Mouse (Mus musculus) MEL (cell line): ENCODE measurements around the gene Fbxw4. TPM values are rescaled to one million over a fixed set of nuclear protein-coding genes. Genes with fewer than 3 reads are reported as not detected.

Experiments used
- DNase-seq: peaks from one replicate; pipeline ENCODE4 v3.0.0; 2011; ENCODE audit warnings: low read depth, low spot score
- H3K27ac ChIP-seq: 2 replicates; pipeline ENCODE4 v1.5.1; 2012; ENCODE audit warnings: low read depth, mild to moderate bottlenecking, control low read depth, low read length, moderate library complexity; ENCODE audit not compliant: control insufficient read depth
- H3K27me3 ChIP-seq, 2 experiments: fragments of 150-350 bp in 1 of 2; sonication (generic) in 1 of 2; 2 replicates each; pipeline ENCODE4 v1.6.1; 2012; ENCODE audit warnings: low read length in 2 of 2, mild to moderate bottlenecking in 2 of 2, improper control_type of control experiment in 1 of 2, moderate library complexity in 1 of 2; ENCODE audit not compliant: insufficient read depth in 2 of 2, control insufficient read depth in 1 of 2
- H3K36me3 ChIP-seq, 2 experiments: 2 replicates each; pipeline ENCODE4 v1.6.1; 2012 to 2014; ENCODE audit warnings: low read length in 2 of 2, improper control_type of control experiment in 1 of 2, inconsistent platforms in 1 of 2, mild to moderate bottlenecking in 1 of 2; ENCODE audit not compliant: insufficient read depth in 2 of 2, control insufficient read depth in 1 of 2
- H3K4me1 ChIP-seq, 2 experiments: fragments of 150-350 bp in 1 of 2; sonication (generic) in 1 of 2; 2 replicates each; pipeline ENCODE4 v1.6.1; 2012; ENCODE audit warnings: low read length in 2 of 2, improper control_type of control experiment in 1 of 2, mild to moderate bottlenecking in 1 of 2; ENCODE audit not compliant: insufficient read depth in 2 of 2, control insufficient read depth in 1 of 2
- H3K4me3 ChIP-seq, 2 experiments: fragments of 150-350 bp in 1 of 2; sonication (generic) in 1 of 2; 2 replicates each; pipeline ENCODE4 v1.5.1; 2012; ENCODE audit warnings: low read depth in 2 of 2, low read length in 2 of 2, mild to moderate bottlenecking in 2 of 2, moderate library complexity in 2 of 2, control low read depth in 1 of 2, improper control_type of control experiment in 1 of 2; ENCODE audit not compliant: control insufficient read depth in 1 of 2, insufficient read depth in 1 of 2
- H3K79me2 ChIP-seq: 2 replicates; pipeline ENCODE4 v1.6.1; 2012; ENCODE audit warnings: mild to moderate bottlenecking, low read length, moderate library complexity; ENCODE audit not compliant: control insufficient read depth, poor library complexity, insufficient read depth
- H3K9ac ChIP-seq: 2 replicates; pipeline ENCODE4 v1.6.1; 2012; ENCODE audit warnings: low read depth, mild to moderate bottlenecking, control low read depth, low read length, moderate library complexity; ENCODE audit not compliant: control insufficient read depth, poor library complexity, severe bottlenecking
- H3K9me3 ChIP-seq: fragments of 150-350 bp; sonication (generic); replicated peaks from 2 replicates; pipeline ENCODE4 v1.6.1; 2012; ENCODE audit warnings: mild to moderate bottlenecking, low read length, improper control_type of control experiment, moderate library complexity; ENCODE audit not compliant: insufficient read depth
- BHLHE40 ChIP-seq: IDR thresholded peaks from 2 replicates; pipeline ENCODE4 v1.6.1; 2012; ENCODE audit warnings: low read depth, mild to moderate bottlenecking, inconsistent platforms, low read length, improper control_type of control experiment, borderline replicate concordance
- CHD1 ChIP-seq: IDR thresholded peaks from 2 replicates; pipeline ENCODE4 v1.6.1; 2012; ENCODE audit warnings: low read depth, mild to moderate bottlenecking, inconsistent platforms, low read length, improper control_type of control experiment
- CHD2 ChIP-seq: IDR thresholded peaks from 2 replicates; pipeline ENCODE4 v1.6.1; 2011; ENCODE audit warnings: low read length, improper control_type of control experiment
- CTCF ChIP-seq, 3 experiments: IDR thresholded peaks in 2 of 3; conservative IDR thresholded peaks in 1 of 3; 2 replicates each; pipeline ENCODE4 v1.5.1; 2011 to 2012; ENCODE audit warnings: low read length in 3 of 3, low read depth in 2 of 3, mild to moderate bottlenecking in 2 of 3, improper control_type of control experiment in 1 of 3, inconsistent platforms in 1 of 3, mixed read lengths in 1 of 3, moderate library complexity in 1 of 3; ENCODE audit not compliant: control insufficient read depth in 1 of 3, insufficient read depth in 1 of 3, poor library complexity in 1 of 3, severe bottlenecking in 1 of 3
- ELF1 ChIP-seq: IDR thresholded peaks from 2 replicates; pipeline ENCODE4 v1.6.1; 2014; ENCODE audit warnings: low read depth, mild to moderate bottlenecking, inconsistent platforms, low read length, improper control_type of control experiment, moderate library complexity
- EP300 ChIP-seq, 2 experiments: IDR thresholded peaks; 2 replicates each; pipeline ENCODE4 v1.6.1; 2011; ENCODE audit warnings: improper control_type of control experiment in 2 of 2, low read length in 2 of 2, low read depth in 1 of 2, mild to moderate bottlenecking in 1 of 2
- ETS1 ChIP-seq: IDR thresholded peaks from 2 replicates; pipeline ENCODE4 v1.6.1; 2012; ENCODE audit warnings: low read depth, mild to moderate bottlenecking, inconsistent platforms, low read length, improper control_type of control experiment, moderate library complexity
- GABPA ChIP-seq: IDR thresholded peaks from 2 replicates; pipeline ENCODE4 v1.6.1; 2012; ENCODE audit warnings: low read depth, mild to moderate bottlenecking, inconsistent platforms, low read length, improper control_type of control experiment, moderate library complexity
- GATA1 ChIP-seq: IDR thresholded peaks from 2 replicates; pipeline ENCODE4 v1.6.1; 2011; ENCODE audit warnings: low read depth, low read length, improper control_type of control experiment
- HCFC1 ChIP-seq: IDR thresholded peaks from 2 replicates; pipeline ENCODE4 v1.6.1; 2012; ENCODE audit warnings: low read depth, mild to moderate bottlenecking, inconsistent platforms, low read length, improper control_type of control experiment, moderate library complexity
- JUND ChIP-seq: IDR thresholded peaks from 2 replicates; pipeline ENCODE4 v1.6.1; 2011; ENCODE audit warnings: low read depth, mild to moderate bottlenecking, improper control_type of control experiment, low read length
- KAT2A ChIP-seq: conservative IDR thresholded peaks from 2 replicates; pipeline ENCODE4 v1.6.1; 2012; ENCODE audit warnings: low read depth, low read length, improper control_type of control experiment, inconsistent platforms
- MAX ChIP-seq: IDR thresholded peaks from 2 replicates; pipeline ENCODE4 v1.6.1; 2011; ENCODE audit warnings: low read length, improper control_type of control experiment
- MAZ ChIP-seq: IDR thresholded peaks from 2 replicates; pipeline ENCODE4 v1.6.1; 2012; ENCODE audit warnings: low read depth, mild to moderate bottlenecking, inconsistent platforms, low read length, improper control_type of control experiment
- MEF2A ChIP-seq: IDR thresholded peaks from 2 replicates; pipeline ENCODE4 v1.6.1; 2014; ENCODE audit warnings: low read depth, mild to moderate bottlenecking, inconsistent platforms, low read length, improper control_type of control experiment; ENCODE audit not compliant: poor library complexity, insufficient replicate concordance, severe bottlenecking; ENCODE audit errors: extremely low read depth
- NELFE ChIP-seq: IDR thresholded peaks from 2 replicates; pipeline ENCODE4 v1.6.1; 2011; ENCODE audit warnings: low read depth, low read length, improper control_type of control experiment
- POLR2A ChIP-seq, 2 experiments: IDR thresholded peaks; 2 replicates each; pipeline ENCODE4 v1.6.1; 2011 to 2012; ENCODE audit warnings: low read length in 2 of 2, mild to moderate bottlenecking in 2 of 2, control low read depth in 1 of 2, improper control_type of control experiment in 1 of 2, low read depth in 1 of 2, moderate library complexity in 1 of 2; ENCODE audit not compliant: control insufficient read depth in 1 of 2, insufficient read depth in 1 of 2, poor library complexity in 1 of 2
- POLR2AphosphoS2 ChIP-seq: IDR thresholded peaks from 2 replicates; pipeline ENCODE4 v1.6.1; 2011; ENCODE audit warnings: low read length, improper control_type of control experiment
- POLR2AphosphoS5 ChIP-seq: IDR thresholded peaks from 2 replicates; pipeline ENCODE4 v1.6.1; 2012; ENCODE audit warnings: low read depth, borderline replicate concordance, mild to moderate bottlenecking, inconsistent platforms, low read length, moderate library complexity, mixed read lengths
- RAD21 ChIP-seq: IDR thresholded peaks from 2 replicates; pipeline ENCODE4 v1.6.1; 2011; ENCODE audit warnings: mild to moderate bottlenecking, low read depth, low read length, improper control_type of control experiment
- RCOR1 ChIP-seq: IDR thresholded peaks from 2 replicates; pipeline ENCODE4 v1.6.1; 2012; ENCODE audit warnings: low read depth, mild to moderate bottlenecking, inconsistent platforms, low read length, improper control_type of control experiment
- SIN3A ChIP-seq: IDR thresholded peaks from 2 replicates; pipeline ENCODE4 v1.6.1; 2012; ENCODE audit warnings: low read length, improper control_type of control experiment, inconsistent platforms
- SMC3 ChIP-seq: IDR thresholded peaks from 2 replicates; pipeline ENCODE4 v1.6.1; 2011; ENCODE audit warnings: low read depth, low read length, improper control_type of control experiment
- TAL1 ChIP-seq: IDR thresholded peaks from 2 replicates; pipeline ENCODE4 v1.6.1; 2012; ENCODE audit warnings: mild to moderate bottlenecking, inconsistent platforms, low read length, moderate library complexity, mixed read lengths
- TCF12 ChIP-seq: IDR thresholded peaks from 2 replicates; pipeline ENCODE4 v1.6.1; 2014; ENCODE audit warnings: low read depth, mild to moderate bottlenecking, inconsistent platforms, low read length, improper control_type of control experiment, moderate library complexity
- UBTF ChIP-seq: IDR thresholded peaks from 2 replicates; pipeline ENCODE4 v1.6.1; 2012; ENCODE audit warnings: low read depth, mild to moderate bottlenecking, inconsistent platforms, low read length, improper control_type of control experiment, moderate library complexity, borderline replicate concordance; ENCODE audit not compliant: insufficient read depth
- ZC3H11A ChIP-seq: IDR thresholded peaks from 2 replicates; pipeline ENCODE4 v1.6.1; 2012; ENCODE audit warnings: low read depth, mild to moderate bottlenecking, inconsistent platforms, low read length, improper control_type of control experiment
- ZKSCAN1 ChIP-seq: IDR thresholded peaks from 2 replicates; pipeline ENCODE4 v1.6.1; 2012; ENCODE audit warnings: low read depth, mild to moderate bottlenecking, inconsistent platforms, low read length, improper control_type of control experiment, moderate library complexity
- ZMIZ1 ChIP-seq: IDR thresholded peaks from 2 replicates; pipeline ENCODE4 v1.6.1; 2012; ENCODE audit warnings: low read depth, mild to moderate bottlenecking, inconsistent platforms, low read length, improper control_type of control experiment, moderate library complexity
- polyA plus RNA-seq, 2 experiments: library from polyadenylated mRNA; stranded (reverse) in 1 of 2; unstranded in 1 of 2; fragments of >175 nt in 1 of 2; fragments of >200 nt in 1 of 2; gene quantifications; 2 replicates each; pipeline versions ENCODE4 v1.2.1 to v1.2.4; 2012; ENCODE audit warnings: low replicate concordance in 2 of 2, low read depth in 1 of 2; ENCODE audit not compliant: insufficient read length in 2 of 2, insufficient read depth in 1 of 2, missing spikeins in 1 of 2
- total RNA-seq: library from RNA; depleted of rRNA; stranded (reverse); fragments of 300-350 nt; gene quantifications from 2 replicates; pipeline ENCODE4 v1.2.3, GENCODE M21; 2012

The Fbxw4 gene
- total and polyA plus RNA-seq, 3 experiments: 12.4 to 45.3 TPM; not detected in 1

- H3K9ac ChIP-seq: 0 out of 2 replicates have a peak overlapping the region, but pooled peaks have one; percentile 0
- H3K4me3 ChIP-seq: no peak overlapping the region
- TF ChIP-seq SIN3A (no peak), GABPA (no peak), UBTF (no peak), MAX (no peak), HCFC1 (no peak), GATA1 (peak; percentile 21; the same call in 1 of the 2 replicates), TAL1 (peak; percentile 79), ELF1 (no peak), MEF2A (no peak), POLR2AphosphoS5 (no peak), EP300 (IDR thresholded peaks at IDR 0.05; ENCODE audit: low read depth in 1 of 2, low read length in 2 of 2) (peak; percentile 13 to 15; a peak in 1 of 4 replicates), MAZ (no peak), CHD2 (no peak)
- H3K36me3 ChIP-seq: peaks cover 0 to 20% of the 10 kb centered on the region in 2 experiments; a peak in 2 of 4 replicates
- H3K79me2 ChIP-seq: no peaks in the 10 kb centered on the region
- DNase-seq: peak; percentile 45
- H3K27ac ChIP-seq: peak overlapping the region; percentile 14; the same call in 1 of the 2 replicates
- peaks cover 0 to 23% of the 10 kb centered on the region in 2 experiments for H3K4me1 ChIP-seq
- H3K27me3 ChIP-seq: no peaks in the 10 kb centered on the region
- H3K9me3 ChIP-seq: no peaks in the 10 kb centered on the region
Observed at GRCm38 (mm10) chr19:45574339-45574898, 85.7 kb downstream of the Fbxw4 start.

DNA sequence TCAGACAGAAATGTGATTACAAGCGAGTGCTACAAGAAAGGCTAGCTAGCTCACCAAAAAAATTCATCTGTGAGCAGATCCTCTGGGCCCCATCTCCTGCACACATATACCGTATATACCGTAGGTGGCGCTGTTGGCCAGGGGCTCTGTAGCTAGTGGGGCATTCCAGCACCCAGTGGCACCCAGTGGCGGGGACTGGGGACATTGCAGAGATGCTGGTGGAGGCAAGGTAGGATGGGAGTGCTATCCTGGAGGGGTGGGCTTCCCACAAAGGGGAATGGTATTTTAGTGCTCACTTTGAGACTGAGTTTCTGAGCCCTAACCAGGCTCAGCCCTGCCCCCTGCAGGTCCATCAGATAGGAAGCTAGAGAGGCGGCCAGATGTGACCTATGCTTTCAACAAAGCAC is 86.2 kb downstream of the Fbxw4 start:
- H3K9me3 ChIP-seq: no peaks in the 10 kb centered on the region
- H3K9ac ChIP-seq: no peak overlapping the region
- no peaks in the 10 kb centered on the region for H3K79me2 ChIP-seq
- H3K27me3 ChIP-seq: no peaks in the 10 kb centered on the region
- H3K4me1 ChIP-seq: peaks cover 0 to 23% of the 10 kb centered on the region in 2 experiments
- peaks cover 0 to 20% of the 10 kb centered on the region in 2 experiments; a peak in 2 of 4 replicates for H3K36me3 ChIP-seq
- DNase-seq: peak; percentile 89
- no peak overlapping the region for H3K27ac ChIP-seq
- no peak overlapping the region for H3K4me3 ChIP-seq
- TF ChIP-seq POLR2AphosphoS5 (no peak), ZKSCAN1 (no peak), UBTF (no peak), ETS1 (no peak), HCFC1 (peak; percentile 33; the same call in 1 of the 2 replicates), POLR2A (IDR thresholded peaks at IDR 0.05; ENCODE audit: control insufficient read depth in 1 of 2, insufficient read depth in 1 of 2, low read depth in 1 of 2, low read length in 2 of 2, poor library complexity in 1 of 2) (no peak; a peak in 1 of 4 replicates), RAD21 (peak; percentile 87), TAL1 (no peak), KAT2A (no peak), POLR2AphosphoS2 (no peak), ZC3H11A (peak; percentile 74), MEF2A (no peak), TCF12 (no peak), SMC3 (peak; percentile 81), NELFE (no peak), ZMIZ1 (no peak), BHLHE40 (no peak), CTCF (IDR thresholded peaks at IDR 0.05 in 2 of 3, conservative IDR thresholded peaks at IDR 0.05 in 1 of 3; ENCODE audit: control insufficient read depth in 1 of 3, insufficient read depth in 1 of 3, low read depth in 2 of 3, low read length in 3 of 3, poor library complexity in 1 of 3, severe bottlenecking in 1 of 3) (peak; percentile 91 to 95 (median 94)), MAZ (0 out of 2 replicates have a peak, but pooled peaks have one; percentile 43), ELF1 (0 out of 2 replicates have a peak, but pooled peaks have one; percentile 32), JUND (no peak), RCOR1 (peak; percentile 30; the same call in 1 of the 2 replicates), CHD1 (no peak), GATA1 (no peak), GABPA (no peak), EP300 (IDR thresholded peaks at IDR 0.05; ENCODE audit: low read depth in 1 of 2, low read length in 2 of 2) (0 out of 4 replicates have a peak, but pooled peaks of 1 of the 2 experiments have one; percentile 33)
